Mouse (Mus musculus) retina, postnatal 7 days (tissue): ENCODE data around the gene Cebpa.

ENCODE experiments used
- DNase-seq: peaks from one replicate; pipeline ENCODE4 v3.0.0-alpha.2; 2012; ENCODE audit warnings: low read depth, low spot score

The Cebpa gene

DNA sequence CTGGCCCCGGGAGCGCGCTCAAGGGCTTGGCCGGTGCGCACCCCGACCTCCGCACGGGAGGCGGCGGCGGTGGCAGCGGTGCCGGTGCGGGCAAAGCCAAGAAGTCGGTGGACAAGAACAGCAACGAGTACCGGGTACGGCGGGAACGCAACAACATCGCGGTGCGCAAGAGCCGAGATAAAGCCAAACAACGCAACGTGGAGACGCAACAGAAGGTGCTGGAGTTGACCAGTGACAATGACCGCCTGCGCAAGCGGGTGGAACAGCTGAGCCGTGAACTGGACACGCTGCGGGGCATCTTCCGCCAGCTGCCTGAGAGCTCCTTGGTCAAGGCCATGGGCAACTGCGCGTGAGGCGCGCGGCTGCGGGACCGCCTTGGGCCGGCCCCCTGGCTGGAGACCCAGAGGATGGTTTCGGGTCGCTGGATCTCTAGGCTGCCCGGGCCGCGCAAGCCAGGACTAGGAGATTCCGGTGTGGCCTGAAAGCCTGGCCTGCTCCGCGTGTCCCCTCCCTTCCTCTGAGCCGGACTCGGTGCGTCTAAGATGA, 1.1 kb downstream of the Cebpa start:
- no peak for DNase-seq

GRCm38 (mm10) chr7:35121150-35121549, 2.1 kb downstream of the Cebpa start:
- no peak for DNase-seq

GRCm38 (mm10) chr7:35122401-35123320, 3.6 kb downstream of the Cebpa start:
- DNase-seq = no peak

DNA sequence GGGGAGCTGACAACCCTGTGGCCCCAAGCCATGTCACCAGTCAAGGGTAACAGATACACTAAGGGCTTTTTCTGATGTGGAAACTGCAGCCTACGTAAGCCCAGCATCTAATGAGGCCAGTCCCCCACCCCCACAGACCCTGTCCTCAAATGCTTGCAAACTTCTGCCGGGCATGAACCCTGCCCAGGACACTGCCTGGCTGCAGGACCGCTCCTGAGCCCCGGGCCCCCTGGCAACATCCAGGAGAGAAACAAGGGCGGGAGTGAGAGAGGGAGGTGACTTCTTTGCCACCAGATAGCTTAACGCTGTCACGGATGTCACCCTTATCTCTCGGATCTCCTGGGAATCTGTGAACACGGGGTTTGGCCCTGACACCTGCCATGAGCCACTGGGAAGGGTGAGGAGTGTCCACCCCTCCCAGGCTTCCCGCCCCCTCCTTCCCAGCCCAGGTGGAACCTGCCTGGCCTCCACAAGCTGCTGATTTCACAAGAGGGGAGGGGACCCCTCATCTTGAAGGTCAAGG, 4.4 kb downstream of the Cebpa start:
- DNase-seq = no peak

- DNase-seq = no peak
These were observed 5.1 kb downstream of the Cebpa start for GRCm38 (mm10) chr7:35124216-35124615.

DNA sequence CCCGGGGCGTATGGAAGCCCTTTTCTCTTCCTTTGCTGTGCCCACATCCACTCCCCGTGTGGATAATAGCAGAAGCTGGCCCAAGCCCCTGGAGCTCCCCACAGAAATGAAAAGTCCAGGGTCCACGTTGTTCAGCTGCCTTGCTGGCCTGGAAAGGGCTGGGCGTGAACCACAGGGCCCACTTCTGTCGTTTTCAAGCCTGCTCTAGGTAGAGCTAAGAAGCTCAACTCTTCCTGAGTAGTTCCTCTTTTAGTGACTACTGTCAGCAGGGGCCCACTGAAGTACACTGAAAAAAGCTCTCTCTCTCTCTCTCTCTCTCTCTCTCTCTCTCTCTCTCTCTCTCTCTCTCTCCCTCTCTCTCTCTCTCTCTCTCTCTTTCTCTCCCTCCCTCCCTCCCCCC, 5.7 kb downstream of the Cebpa start:
- DNase-seq = no peak

- DNase-seq = no peak
These were observed 6.9 kb downstream of the Cebpa start for GRCm38 (mm10) chr7:35125971-35126370.

DNA sequence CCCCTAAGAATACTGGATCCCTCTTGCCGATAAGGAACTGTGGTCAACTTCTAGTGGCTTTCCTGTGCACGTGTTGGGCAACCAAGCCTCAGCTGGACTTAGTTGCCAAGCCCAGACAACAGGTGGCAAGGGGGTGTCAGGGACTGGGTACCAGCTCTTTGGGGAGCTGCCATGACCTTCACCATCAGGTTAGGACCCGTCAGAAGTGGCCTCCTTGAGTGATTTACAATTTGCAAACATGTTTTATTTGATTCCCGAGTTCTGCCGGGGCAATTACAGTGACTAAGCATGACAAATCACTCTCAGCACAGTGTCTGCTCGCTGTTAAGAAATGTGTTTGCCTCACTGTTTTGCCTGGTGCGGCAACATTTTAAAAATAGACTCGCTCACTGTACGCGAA, 7.9 kb downstream of the Cebpa start:
- DNase-seq = no peak

GRCm38 (mm10) chr7:35127721-35128120, 8.6 kb downstream of the Cebpa start:
- no peak for DNase-seq

GRCm38 (mm10) chr7:35128677-35129567, 9.8 kb downstream of the Cebpa start:
- no peak for DNase-seq

GRCm38 (mm10) chr7:35130059-35130738, 11.1 kb downstream of the Cebpa start:
- no peak for DNase-seq

DNA sequence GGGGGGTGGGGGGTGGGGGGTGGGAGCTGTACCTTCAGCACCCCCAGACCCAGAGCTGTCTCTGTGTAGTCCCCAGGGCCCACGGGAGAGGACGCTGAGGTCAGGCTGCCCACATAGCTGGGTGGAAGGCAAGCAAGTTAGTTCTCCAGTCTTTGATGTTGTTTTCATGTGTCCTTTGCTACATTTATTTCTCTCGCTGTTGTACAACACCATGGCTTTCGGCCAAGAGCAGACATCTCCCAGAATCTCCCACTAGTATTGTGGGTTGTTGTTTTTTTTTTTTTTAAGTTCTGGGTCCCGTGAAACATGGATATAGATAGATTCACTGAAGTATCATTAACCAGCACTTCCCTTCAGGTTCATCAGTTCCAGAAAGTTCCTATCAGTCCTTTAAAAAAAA, 11.8 kb downstream of the Cebpa start:
- no peak for DNase-seq

DNA sequence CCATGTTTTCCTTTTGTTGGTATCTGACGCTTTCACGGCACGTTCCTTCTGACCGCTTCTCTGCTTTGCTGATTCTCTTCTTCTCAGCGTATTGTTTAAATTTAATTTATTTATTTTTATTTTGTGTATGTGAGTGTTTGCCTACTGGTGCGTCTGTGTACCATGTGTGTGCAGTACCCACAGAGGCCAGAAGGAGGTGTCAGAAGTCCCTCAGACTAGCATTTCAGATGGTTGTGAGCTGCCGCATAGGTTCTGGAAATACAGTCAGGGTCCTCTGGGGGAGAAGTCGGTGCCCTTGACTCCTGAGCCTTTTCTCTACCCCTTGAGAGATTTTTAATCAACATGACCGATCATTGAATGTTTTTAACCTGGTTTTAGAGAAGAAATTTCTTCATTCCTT, 12.5 kb downstream of the Cebpa start:
- no peak for DNase-seq

GRCm38 (mm10) chr7:35134621-35135020, 15.5 kb downstream of the Cebpa start:
- DNase-seq = no peak

DNA sequence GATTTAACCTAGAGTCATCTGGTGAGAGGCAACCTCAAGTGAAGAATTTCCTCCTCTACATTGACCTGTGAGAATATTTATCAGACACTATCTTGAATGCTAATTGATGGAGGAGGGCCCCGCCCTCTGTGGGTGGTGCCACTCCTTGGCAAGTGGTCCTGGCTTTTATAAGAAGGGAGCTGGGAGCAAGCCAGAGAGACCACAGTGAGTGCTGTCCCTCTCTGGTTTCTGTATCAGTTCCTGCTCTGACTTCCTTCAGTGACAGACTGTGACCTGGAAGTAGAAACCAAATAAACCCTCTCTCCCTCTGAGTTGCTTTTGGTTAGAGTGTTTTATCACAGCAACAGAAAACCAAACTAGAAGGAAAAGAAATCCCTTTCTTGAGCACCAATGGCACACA, 18.4 kb downstream of the Cebpa start:
- DNase-seq = no peak

GRCm38 (mm10) chr7:35138481-35138880, 19.4 kb downstream of the Cebpa start:
- DNase-seq = no peak

- DNase-seq = no peak
These were observed 20.8 kb downstream of the Cebpa start for GRCm38 (mm10) chr7:35139880-35140279.

- no peak for DNase-seq
These were observed 22.4 kb downstream of the Cebpa start for GRCm38 (mm10) chr7:35141519-35141918.

- DNase-seq = no peak
These were observed 23.4 kb downstream of the Cebpa start for GRCm38 (mm10) chr7:35142522-35142921.

DNA sequence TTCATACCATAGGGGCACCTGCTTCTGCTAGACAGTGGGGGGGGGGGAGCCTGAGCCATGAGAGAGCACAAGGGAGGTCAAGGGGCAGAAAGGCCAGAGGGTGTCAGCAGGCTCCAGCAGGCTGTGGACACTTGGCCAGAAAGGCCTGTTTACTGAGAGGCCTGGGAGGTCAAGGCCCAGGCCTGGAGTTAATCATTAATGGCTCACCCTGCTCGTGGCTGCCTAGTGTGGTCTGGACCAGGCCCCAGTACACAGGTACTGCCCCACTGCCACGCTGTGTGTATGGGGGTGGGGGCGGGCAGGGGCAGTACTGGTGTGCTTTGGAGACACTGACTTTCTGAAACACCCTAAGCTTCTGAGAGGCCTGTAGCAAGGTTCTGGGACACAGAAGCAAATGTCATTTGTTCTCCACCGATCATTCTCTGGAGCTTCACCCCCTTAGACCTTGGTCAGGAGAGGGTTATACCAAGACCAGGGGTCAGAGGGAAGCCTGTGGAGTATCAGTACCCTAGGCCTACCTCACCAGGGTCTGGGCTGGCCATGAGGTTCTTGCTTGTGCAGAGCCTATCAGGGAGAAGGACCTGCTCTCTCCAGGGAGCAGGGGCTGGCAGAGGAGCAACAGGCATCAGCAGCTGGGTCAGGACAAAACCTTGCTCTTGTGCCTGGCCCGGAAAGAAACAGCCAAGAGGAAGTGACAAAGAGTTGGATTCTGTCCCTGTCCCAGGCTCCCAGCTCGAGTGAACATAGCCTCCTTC, 24.9 kb downstream of the Cebpa start:
- DNase-seq = no peak

GRCm38 (mm10) chr7:35145068-35145467, 26.0 kb downstream of the Cebpa start:
- DNase-seq = no peak
